Mouse (Mus musculus) retina, postnatal 7 days (tissue): ENCODE data around the gene Shb.

ENCODE experiments used
- DNase-seq: peaks from one replicate; pipeline ENCODE4 v3.0.0-alpha.2; 2012; ENCODE audit warnings: low read depth, low spot score

The Shb gene

DNA sequence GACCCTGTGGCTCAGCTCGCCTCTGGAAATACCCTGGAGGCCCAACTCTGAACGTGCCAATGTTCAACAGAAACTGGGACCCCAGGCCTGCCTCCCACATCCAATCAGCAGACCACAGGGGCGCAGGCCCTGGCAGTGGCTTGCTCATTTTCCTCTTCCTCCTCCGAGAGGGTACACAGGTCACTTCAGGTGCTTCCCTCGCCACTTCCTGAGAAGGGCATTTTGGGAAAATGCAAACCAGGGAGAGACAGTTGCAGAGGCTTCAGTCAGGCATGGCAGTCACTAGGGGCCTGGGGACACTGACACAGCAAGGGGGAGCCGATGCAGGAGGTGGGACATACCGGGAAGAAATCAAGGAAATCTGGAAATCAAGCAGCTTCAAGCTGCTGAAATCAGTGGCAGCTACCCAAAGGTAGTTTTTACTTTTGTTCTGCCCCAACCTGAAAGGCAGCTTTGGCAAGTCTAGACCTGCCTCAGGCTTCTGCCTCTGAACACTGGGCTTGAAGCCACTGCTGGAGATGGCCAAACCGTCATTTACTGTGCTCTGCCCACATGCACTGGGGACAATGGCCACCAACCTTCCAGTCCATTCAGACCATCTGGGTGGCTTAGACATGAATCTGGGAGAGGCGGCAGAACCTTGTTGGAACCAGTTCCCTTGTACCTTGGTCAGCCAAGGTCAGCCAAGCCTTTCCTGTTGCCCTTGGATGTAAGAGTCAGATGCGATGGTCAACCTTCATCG, 110.6 kb downstream of the Shb start:
- no peak for DNase-seq

DNA sequence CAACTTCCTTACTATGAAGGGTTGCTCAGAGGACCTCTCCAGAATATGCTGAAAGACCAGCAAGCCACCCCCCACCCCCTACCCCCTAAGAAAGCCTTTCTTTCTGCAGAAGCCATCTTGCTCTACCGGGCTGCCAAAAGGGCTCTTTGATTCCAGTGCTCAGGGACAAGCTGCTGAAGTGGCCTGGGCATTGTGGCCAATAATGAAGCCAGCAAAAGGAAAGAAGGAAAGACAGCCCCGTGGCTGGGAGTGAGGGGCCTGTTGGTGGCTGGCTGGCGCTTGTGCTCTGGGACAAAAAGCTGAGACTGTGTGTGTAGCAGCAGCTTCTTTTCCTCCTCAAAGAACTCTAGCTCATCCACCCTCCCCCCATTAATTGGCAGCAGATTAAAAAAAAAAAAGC, 111.5 kb downstream of the Shb start:
- no peak for DNase-seq

DNA sequence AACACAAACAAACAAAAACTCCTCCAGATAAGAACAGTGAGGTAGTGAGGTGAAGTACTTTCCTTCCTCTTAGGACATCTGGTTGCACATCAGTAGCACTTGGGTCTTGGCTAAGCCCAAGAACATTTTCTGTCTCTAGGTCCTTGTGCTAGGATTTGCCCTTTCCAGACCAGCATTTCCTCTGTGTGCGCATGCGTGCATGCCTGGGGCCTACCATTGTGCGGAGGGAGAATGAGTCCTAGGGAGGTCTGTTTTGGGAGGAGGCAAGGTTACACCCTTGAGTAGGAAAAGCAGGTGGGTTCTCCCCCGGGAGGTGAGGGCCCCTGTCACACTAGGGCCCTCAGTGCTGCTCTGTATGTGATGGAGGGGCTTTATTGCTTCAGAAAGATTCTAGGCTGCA, 113.2 kb downstream of the Shb start:
- no peak for DNase-seq

DNA sequence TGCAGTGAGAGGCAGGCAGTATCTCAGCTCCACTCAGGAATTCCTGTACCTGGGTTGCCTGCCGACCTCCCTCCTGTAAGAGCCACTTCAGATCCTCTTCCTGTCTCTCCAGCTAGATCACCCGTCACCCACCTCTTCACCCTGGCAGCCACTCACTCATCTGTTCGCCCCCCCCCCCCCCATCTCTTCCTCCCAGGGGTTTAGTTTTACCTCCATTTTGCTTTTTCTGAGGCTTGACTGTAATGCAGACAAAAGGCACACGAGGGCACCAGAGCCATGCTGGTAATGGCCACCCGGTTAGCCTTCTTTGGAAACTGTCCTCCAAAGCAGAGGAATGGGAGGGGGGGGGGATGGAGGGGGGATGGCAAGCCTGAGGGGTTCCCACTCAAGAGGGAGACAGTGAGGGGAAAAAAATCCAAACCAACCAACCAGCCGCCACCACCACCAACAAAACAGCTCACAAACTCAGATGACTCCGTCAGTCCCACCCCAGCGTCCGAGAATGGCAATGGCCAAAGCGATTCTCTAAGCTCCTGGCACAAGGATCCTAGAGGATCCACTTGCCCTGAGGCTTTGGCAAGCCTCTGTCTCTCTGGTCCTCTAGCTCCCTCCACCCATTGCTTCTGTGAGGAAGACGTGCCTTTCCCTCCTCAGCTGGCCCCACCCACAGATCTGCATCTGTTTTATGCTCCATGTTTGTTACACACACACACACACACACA, 113.9 kb downstream of the Shb start:
- DNase-seq = peak; percentile 69

DNA sequence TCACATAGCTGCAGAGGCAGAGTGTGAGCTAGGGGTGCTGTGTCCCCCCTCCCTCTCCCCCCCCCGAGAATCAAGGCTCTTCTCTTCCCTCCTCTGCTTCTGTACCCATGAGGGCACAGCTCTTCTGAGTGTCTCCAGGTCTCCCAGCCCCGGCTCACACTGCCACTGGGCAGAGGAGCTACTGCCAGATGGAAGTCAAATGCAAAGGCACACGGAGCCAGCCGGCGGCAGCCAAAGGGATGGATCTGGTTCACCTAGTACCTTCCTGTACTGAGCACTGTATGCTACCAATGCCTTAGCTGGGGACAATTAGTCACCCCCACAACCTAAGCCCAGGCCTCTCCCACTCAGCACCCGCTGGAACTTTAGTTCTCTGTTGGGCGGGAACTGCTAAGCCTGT, 116.0 kb downstream of the Shb start:
- DNase-seq = no peak

DNA sequence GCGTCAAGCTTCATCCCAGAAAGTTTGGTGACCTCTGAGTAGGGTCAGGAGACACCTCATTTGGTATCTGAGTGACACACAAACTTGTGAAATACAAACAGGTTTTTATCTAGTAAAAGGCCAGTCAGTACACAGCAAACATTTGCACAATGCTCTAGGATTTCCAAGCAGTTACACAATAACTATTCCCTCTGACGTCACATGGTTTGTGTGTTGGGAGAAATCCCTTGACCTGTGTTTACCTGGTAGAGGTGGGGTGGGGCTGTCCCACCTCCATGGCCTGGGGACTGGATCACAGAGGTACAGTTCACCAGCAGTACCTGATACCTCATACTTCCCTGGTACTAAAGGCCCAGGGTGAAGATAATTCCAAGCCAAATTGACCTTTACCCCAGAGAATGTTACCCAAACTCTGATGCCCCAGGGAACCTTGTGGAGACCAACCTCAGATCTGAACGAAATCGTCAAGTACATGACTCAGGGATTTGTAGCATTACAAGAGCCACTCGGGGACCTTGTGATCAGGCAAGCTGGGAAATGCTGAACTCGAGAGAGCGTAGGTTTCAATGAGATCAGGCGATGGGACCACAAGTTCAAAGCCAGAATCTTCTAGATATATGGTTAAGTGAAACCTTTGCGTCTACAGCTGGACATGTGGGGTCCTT, 118.5 kb downstream of the Shb start:
- no peak for DNase-seq

DNA sequence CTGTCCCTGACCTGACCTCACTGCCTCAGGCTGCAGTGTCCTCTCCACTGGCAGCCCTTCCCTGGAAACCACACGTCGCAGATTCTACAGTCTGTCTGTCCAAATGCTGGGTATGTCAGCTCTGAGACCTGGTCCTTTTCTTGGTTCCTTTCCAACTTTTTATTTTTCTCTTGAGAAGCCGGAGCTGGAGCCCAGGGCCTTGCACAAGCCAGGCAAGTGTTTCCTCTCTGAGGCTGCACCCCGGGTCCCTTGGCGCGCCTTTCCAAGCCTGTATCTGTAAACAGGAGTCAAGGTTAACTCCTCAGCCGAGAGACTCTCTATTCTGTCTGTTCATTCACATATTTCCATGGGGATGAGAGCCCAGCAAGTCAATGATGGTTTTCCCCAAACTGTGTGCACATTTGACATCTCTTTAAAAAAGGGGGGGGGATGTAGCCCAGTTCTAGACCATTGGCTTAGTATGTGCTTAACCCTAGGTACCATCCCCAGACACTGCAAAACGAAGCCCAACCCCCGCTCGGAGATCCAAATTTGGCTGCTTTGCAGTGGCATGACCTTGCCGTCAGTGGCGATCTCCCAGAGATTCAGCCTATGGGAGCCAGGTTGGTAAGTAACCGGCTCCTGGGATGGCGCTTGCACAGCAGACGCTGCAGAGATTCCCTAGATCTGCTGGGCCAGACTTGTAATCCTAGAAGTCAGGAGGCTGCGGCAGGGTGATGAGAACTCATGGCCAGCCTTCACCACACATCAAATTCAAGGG, 119.7 kb downstream of the Shb start:
- no peak for DNase-seq

DNA sequence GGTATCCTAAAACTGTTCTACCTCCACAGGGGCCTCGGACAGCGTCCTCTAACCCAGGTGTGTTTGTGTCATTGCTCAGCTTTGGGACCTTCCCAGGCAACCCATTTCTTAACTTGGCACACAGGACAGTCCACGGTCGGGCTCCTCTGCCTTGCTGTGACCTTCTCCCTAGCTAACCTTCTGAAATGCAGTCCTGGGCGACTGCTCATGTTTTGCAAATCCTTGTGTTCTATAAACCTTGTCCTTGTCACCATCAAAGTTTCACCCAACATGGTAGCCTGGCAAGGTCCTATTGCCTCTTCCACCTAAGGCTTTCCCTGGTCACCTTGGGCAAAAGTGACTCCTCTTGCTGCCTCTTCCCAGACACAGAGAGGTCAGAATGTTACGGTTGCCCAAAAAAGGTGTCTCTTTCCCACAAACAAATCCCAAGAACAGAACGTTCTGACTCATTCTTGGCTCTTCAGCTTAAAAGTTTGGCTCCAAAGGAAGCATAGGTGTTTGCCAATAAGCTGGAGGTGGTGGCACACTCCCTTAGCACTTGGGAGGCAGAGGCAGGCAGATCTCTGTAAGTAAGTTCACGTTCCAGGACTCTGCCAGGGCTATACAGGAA, 121.0 kb downstream of the Shb start:
- DNase-seq = no peak

DNA sequence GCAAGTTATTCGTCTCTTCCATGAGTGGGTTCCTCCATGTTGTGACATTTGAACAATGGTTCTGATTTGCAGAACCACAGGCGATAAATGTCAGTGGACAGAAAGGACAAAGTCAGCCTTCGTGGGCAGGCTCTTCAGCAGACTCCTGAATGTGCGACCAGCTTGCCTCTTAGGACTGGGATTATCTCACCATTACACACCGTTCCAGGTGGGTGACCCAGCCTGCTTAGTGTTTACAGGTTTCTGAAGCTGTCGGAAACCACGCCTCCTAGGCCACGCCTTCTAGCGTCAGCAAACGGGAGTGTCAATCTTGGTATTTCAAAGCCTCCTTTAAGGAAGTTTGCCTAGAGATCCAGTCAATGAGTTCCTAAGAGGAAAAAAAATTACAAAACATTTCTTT, 123.0 kb downstream of the Shb start:
- peak; percentile 51 for DNase-seq

DNA sequence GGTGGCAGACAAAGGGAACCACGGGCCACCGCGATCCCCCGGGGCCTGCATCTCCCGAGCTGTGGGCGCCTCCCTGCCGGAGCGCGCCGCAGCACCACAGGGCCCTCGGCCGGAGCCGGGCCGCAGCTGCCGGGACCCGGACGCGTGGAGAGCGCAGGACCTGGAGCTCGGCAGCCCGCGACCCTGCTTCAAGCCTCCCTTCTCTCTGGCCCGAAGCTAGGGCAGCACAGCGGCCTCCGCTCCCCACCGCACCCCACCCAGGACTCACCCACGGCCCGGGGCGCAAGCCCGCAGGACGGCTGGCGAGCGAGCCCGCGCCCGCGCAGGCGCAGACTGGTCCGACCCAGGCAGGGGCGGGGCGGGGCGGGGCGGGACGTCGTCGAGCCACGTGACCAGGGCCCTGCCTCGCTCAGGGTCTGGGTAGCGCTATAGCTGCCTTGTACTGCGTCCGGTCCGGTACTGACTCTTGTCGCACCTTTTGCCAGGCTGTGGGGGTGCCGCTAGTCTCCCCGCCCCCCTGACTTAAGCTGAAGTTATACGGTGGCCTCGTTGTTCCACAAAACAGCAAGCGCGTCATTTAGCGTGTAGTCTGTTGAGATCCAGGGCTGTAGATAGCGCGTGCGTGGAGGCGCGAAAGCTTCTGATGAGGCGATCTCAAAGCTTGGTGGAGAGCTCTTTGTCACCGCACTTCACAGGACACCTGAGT, 123.7 kb downstream of the Shb start, which contains the start of gene Slc25a51:
Gene Slc25a51, minus strand, starts transcription at position 340 of the 706 bp plus-strand sequence.
- DNase-seq = peak; percentile 89

DNA sequence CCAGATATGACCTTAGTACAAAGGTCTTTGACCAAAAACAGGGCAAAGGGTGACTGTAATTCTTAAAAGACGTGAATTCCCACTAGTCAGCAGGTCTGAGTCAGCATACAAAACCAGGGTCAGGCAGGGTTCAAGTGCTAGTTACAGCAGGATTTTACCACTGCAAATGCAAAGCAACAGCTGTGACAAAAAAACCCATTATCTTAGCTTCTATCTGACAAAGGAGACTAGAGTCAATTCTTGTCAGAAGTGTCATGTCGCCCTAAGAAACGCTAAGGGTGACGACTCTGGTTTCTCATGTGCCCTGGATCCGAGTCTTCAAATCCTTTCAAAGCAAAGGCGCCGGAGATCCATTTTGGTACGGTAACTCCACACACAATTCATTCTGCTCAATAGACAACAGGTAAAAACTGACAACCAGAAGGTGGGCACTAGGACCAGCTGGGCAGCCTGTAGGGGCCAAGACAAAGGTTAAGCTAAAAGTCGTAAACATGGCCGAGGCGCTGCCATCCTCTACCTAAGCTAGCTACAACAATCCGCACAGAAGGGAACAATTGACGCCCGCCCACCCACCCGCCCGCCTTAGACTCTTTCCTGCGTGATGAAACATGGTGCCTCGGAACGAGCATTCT, 124.5 kb downstream of the Shb start:
- DNase-seq = no peak

DNA sequence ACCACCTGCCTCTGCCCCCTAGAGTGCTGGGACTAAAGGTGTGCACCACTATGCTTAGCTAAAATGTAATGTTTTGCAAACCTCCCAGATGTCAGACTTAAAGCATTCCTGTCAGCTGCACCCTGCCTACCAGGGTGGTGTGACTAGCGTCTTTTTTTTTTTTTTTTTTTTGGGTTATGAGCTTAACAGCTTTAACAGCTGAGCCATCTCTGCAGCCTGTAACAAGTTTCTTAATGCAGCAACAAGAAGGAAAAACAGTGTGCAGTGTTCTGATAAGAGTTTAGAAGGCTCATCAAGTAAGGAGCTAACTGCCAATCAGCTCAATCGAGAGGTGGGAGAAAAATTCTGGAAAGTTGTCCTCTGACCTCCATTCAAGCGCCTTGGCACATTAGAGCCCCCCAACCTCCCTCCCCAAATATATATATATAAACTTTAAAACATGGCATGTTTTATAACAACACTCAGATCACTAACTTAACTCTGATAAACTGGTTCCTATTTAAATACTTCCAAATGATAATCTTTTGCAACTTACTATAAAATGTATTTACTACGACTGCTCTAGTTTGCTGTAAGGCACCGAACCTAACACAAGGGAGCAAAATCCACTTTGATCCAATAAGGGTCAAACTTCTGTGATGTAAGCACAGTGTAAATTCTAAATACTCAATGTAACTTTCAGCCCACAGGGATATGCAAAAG, 125.1 kb downstream of the Shb start:
- DNase-seq = no peak

DNA sequence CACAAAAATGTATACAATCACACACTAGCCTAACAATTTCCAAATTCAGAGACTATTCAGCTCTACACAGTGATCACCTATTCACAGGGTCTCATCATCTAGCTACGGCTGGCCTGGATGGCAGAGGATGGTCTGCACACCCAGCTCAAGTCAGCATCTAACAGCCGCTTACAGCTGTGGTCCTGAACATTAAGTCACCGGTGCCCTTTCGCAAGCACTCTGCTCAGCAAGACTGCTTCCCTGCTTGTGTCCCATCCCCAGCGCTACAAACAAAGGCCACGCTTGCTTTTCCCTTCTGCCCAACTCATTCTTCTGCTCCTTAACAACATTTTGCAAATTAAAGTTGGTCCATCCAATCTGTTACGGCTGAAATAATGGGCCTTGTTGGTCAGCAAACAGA, 125.9 kb downstream of the Shb start:
- no peak for DNase-seq

DNA sequence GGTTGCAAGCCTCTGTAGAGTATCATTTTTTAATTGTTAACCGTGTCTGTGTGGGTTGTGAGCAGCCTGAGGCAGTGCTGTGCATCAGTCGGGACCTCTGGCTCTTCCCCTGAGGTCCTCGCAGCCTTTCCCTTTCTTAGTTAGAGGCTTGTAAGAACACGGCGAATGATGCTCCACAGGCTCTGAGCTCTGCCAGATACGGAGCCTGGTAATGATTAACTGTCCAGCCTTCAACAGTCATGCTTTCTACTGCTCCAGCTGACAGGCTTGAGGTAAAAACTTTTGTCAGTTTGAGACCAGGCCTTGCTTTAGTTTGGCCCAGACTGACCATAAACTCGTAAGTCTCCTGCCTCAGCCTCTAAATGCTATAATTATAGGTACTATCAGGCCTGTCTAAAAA, 127.0 kb downstream of the Shb start:
- no peak for DNase-seq

DNA sequence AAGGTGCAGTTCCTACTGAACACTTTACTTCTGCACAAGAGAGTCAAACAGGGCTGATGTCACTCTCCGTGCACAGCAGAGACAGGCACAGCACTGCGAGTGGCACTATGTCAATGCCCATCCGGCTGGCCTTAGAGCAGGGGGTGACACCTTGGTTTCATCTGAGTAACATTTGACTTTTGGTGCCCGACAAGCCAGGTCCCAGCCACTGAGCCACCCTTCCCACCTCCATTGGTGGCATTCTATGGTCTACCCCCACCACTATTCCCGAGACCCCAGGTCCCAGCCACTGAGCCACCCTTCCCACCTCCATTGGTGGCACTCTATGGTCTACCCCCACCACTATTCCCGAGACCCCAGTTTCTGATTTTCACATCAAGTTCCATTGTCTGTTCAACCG, 128.2 kb downstream of the Shb start:
- DNase-seq = no peak

DNA sequence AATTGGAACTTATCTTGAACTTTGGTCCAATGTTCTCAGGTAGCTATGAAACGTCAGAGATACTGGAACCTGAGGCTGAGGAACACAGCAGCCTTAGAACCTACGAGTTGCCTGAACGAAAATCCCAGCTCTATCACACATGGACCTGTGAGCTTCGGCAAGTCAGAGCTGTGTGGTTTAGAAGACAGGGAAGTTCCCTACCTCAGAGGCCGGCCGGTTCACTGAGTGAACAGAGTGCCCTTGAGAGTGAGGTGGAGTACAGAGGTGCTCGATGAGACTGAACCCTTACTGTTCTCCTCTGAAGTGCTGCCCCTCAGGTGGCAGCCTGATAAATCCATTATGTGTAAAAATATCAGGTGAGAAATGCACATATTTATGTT, 128.8 kb downstream of the Shb start:
- DNase-seq = no peak

DNA sequence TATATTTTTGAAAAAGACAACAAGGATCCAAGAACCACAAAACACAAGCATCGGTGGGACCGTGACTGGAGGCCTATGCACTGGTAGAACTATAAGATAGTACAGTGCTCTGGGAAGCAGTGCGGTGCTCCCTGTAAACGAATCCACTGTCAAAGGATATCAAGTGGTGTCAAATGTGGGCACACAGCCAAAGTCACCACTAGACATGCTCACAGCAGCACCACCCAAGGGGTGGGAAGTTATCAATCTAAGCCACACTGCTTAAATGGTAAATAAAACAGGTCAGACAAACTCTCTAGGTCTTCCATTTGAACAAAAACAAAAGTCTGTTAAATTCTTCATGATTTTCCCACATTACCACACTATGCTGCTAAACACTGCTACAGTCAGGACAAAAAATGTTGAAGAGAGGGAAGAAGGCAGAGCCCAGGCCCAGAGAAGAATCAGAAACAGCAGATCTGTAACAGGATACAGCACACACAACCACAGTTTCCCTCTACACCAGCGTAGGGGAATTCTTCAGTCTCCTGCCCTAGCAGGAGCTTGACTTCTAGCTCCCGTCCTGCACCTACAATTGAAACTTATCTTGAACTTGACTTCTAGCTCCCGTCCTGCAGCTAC, 129.3 kb downstream of the Shb start:
- DNase-seq = no peak

DNA sequence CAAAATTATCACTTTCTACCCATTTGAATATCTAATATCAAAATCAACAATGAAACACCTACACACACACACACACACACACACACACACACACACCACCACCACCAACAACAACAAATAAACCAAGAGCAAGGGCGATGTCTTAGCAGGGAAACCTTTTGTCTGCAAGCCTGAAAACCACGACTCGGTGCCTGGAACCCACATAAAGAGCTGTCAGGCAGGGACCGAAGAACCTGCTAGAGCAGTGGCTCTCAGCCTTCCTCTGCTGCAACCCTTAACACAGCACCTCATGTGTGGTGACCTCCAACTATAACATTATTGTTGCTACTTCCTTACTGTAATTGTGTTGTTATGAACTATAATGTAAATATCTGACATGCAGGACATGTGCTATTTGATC, 130.0 kb downstream of the Shb start:
- DNase-seq = no peak

DNA sequence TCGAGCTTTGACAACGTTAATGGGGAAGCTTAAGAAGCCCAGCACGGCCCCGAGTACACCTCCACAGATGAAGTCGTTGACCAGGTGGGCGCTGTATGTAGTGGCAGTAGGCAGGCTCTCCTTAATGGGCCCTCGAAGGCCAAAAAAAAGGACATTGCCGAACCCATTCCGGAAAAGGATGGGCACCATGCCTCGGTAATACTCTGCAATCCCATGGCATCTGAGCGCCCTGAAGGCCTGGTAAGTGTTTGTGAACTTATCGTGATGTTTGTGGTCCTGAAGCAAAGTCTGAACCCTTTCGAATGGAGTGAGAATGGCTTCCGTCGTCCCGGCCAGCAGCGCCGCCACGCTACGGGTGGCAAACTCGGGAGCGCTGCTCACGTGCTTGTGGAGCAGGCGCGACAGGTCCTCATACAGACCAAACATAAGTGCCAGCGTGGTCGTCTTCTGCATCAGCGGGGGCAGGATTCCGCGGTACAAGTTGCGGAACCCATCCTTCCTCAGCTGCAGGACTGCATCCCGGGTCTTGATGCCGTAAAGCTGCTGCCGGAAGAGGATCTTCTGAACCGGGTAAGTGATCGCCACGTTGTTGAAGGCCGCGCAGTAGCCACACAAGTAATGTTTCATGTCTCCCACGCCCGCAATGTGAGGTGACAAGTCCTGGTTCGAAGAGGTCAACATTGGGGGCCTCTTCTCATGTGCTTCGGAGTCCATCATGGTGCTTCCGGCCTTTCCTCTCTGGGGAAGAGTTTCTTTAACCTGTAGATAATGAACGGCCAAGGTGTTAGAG, 132.7 kb downstream of the Shb start:
- DNase-seq = no peak
